Mouse (Mus musculus) liver, adult 2 months (tissue): ENCODE measurements around the gene Usp8. TPM values are rescaled to one million over a fixed set of nuclear protein-coding genes. Genes with fewer than 3 reads are reported as not detected.

ENCODE experiments used
- DNase-seq: peaks from one replicate; pipeline ENCODE4 v3.0.0-alpha.2; 2011; ENCODE audit warnings: low read depth, low spot score; ENCODE audit errors: extremely low read depth
- H3K27ac ChIP-seq: fragments of 200-500 bp; replicated peaks from 2 replicates; pipeline ENCODE4 v1.5.1; 2012; ENCODE audit warnings: low read depth, mild to moderate bottlenecking, control low read depth, inconsistent platforms, low read length; ENCODE audit not compliant: insufficient read depth
- H3K27me3 ChIP-seq: fragments of 200-500 bp; 2 replicates; pipeline ENCODE4 v1.6.1; 2012; ENCODE audit warnings: mild to moderate bottlenecking, moderate library complexity, low read length, inconsistent platforms; ENCODE audit not compliant: control insufficient read depth, insufficient read depth
- H3K36me3 ChIP-seq: fragments of 200-500 bp; 2 replicates; pipeline ENCODE4 v1.6.1; 2012; ENCODE audit warnings: low read length, inconsistent platforms; ENCODE audit not compliant: control insufficient read depth, insufficient read depth
- H3K4me1 ChIP-seq: fragments of 200-500 bp; 2 replicates; pipeline ENCODE4 v1.6.1; 2011; ENCODE audit warnings: low read length; ENCODE audit not compliant: control insufficient read depth, insufficient read depth
- H3K4me3 ChIP-seq: fragments of 200-500 bp; 2 replicates; pipeline ENCODE4 v1.5.1; 2011; ENCODE audit warnings: low read depth, mild to moderate bottlenecking, control low read depth, low read length, moderate library complexity; ENCODE audit not compliant: insufficient read depth
- H3K79me2 ChIP-seq: fragments of 200-500 bp; 2 replicates; pipeline ENCODE4 v1.6.1; 2012; ENCODE audit warnings: inconsistent platforms, mild to moderate bottlenecking, low read length, moderate library complexity; ENCODE audit not compliant: control insufficient read depth, insufficient read depth
- H3K9ac ChIP-seq: fragments of 200-500 bp; 2 replicates; pipeline ENCODE4 v1.6.1; 2012; ENCODE audit warnings: low read depth, mild to moderate bottlenecking, control low read depth, inconsistent platforms, low read length
- CTCF ChIP-seq: fragments of 200-500 bp; IDR thresholded peaks from 2 replicates; pipeline ENCODE4 v1.5.1; 2011; ENCODE audit warnings: low read depth, low read length, control low read depth
- POLR2A ChIP-seq: fragments of 200-500 bp; IDR thresholded peaks from 2 replicates; pipeline ENCODE4 v1.6.1; 2011; ENCODE audit warnings: low read length, control low read depth; ENCODE audit not compliant: insufficient read depth; ENCODE audit errors: extremely low read depth
- WGBS: fragments of 180-500 bp; shearing (Covaris S2); methylation state at CpG from one replicate; pipeline ENCODE4 v1.1.7; 2018; 5-methylcytosine and 5-hydroxymethylcytosine counted together
- polyA plus RNA-seq: library from polyadenylated mRNA; depleted of rRNA; stranded (reverse); fragments of >200 nt; gene quantifications from 2 replicates; pipeline ENCODE4 v1.2.3, GENCODE M21; 2012; rRNA removed
- total RNA-seq: library from RNA; depleted of rRNA; stranded (reverse); fragments of >200 nt; gene quantifications from 2 replicates; pipeline ENCODE4 v1.2.3, GENCODE M21; 2014; rRNA removed

The Usp8 gene
- total and polyA plus RNA-seq, 2 experiments, result 12.5 to 26.1 TPM

- DNase-seq, result no peak
- Histone ChIP-seq H3K4me1 (no peaks in the 10 kb centered on the region), H3K79me2 (no peaks in the 10 kb centered on the region), H3K36me3 (peaks cover 69% of the 10 kb centered on the region), H3K4me3 (no peak overlapping the region), H3K27me3 (no peaks in the 10 kb centered on the region), H3K27ac (no peak overlapping the region), H3K9ac (no peak overlapping the region)
- TF ChIP-seq CTCF (no peak), POLR2A (no peak)
- WGBS, result 80% methylated on average over 5 of the region's 5 CpGs
These were observed 91.3 kb downstream of the Usp8 start for GRCm38 (mm10) chr2:126798455-126798854.

GRCm38 (mm10) chr2:126801980-126802379 is 94.9 kb downstream of the Usp8 start:
- Histone ChIP-seq H3K4me3 (no peak overlapping the region), H3K27me3 (no peaks in the 10 kb centered on the region), H3K36me3 (peaks cover 65% of the 10 kb centered on the region), H3K4me1 (no peaks in the 10 kb centered on the region), H3K9ac (no peak overlapping the region), H3K79me2 (no peaks in the 10 kb centered on the region), H3K27ac (no peak overlapping the region)
- WGBS, result 88% methylated on average over 3 of the region's 3 CpGs
- no peak for DNase-seq
- no peak for TF ChIP-seq CTCF
- no peak for TF ChIP-seq POLR2A

Other genes with a start within 250 kb of the Usp8 start
- gene Atp8b4, start 206.7 kb upstream of the Usp8 start, total RNA-seq, result 0.55 and 0.87 TPM in 2 replicates
- 0.21 and 0.31 TPM in 2 replicates for gene Atp8b4, start 206.7 kb upstream of the Usp8 start, polyA plus RNA-seq
- gene Slc27a2, start 154.9 kb upstream of the Usp8 start, total RNA-seq, result 1,190 and 1,397 TPM in 2 replicates
- gene Slc27a2, start 154.9 kb upstream of the Usp8 start, polyA plus RNA-seq, result 912 and 1,036 TPM in 2 replicates
- 1.1 and 1.8 TPM in 2 replicates for gene Hdc, start 88.0 kb upstream of the Usp8 start, total RNA-seq
- gene Hdc, start 88.0 kb upstream of the Usp8 start, polyA plus RNA-seq, result 0.97 and 1.7 TPM in 2 replicates
- 4.8 and 5.5 TPM in 2 replicates for gene Gabpb1, start 31.0 kb upstream of the Usp8 start, total RNA-seq
- gene Gabpb1, start 31.0 kb upstream of the Usp8 start, polyA plus RNA-seq, result 4.5 and 5.5 TPM in 2 replicates
- 0.55 and 1.2 TPM in 2 replicates for gene Usp50, start 76.1 kb downstream of the Usp8 start, total RNA-seq
- gene Usp50, start 76.1 kb downstream of the Usp8 start, polyA plus RNA-seq, result 0.53 and 0.86 TPM in 2 replicates
- gene Trpm7, start 168.9 kb downstream of the Usp8 start, total RNA-seq, result 41.2 and 46.3 TPM in 2 replicates
- gene Trpm7, start 168.9 kb downstream of the Usp8 start, polyA plus RNA-seq, result 3.3 and 3.6 TPM in 2 replicates
- gene Sppl2a, start 225.9 kb downstream of the Usp8 start, total RNA-seq, result 158 and 174 TPM in 2 replicates
- 33.3 and 37.6 TPM in 2 replicates for gene Sppl2a, start 225.9 kb downstream of the Usp8 start, polyA plus RNA-seq